Comparison of ENCODE assay signal across 29 mouse cellular contexts in genomic region chr11:33820876-33821275, GRCm38 (mm10).
DNase-seq lines count a peak whose midpoint lies in the region; ATAC-seq lines count a peak whose summit lies in the region.
"Had no signal": no experiment of that assay in that cellular context is flagged by ENCODE, and none has a peak within 500 bp of the region (broad histone marks: within the 10 kb centered on the region; RNA-seq: fewer than 3 reads in every experiment).

No protein-coding gene starts in this region.

- H3K27me3 ChIP-seq in forebrain, embryonic 15.5 days = no peaks in the 10 kb centered on the region
- no peaks in the 10 kb centered on the region for H3K27me3 ChIP-seq in forebrain, embryonic 13.5 days
- no peaks in the 10 kb centered on the region for H3K27me3 ChIP-seq in midbrain, embryonic 10.5 days (ENCODE audit: low read depth, poor library complexity, severe bottlenecking)
- H3K27me3 ChIP-seq: kidney, embryonic 15.5 days; midbrain, embryonic 12.5 days; stomach, embryonic 15.5 days had no signal

- 0 out of 2 replicates have a peak overlapping the region, but pooled peaks have one; percentile 31 for H3K27ac ChIP-seq in forebrain, embryonic 15.5 days (replicated peaks)
- H3K27ac ChIP-seq in forebrain, embryonic 13.5 days = no peak overlapping the region
- no peak overlapping the region for H3K27ac ChIP-seq in midbrain, embryonic 10.5 days (replicated peaks)
- H3K27ac ChIP-seq: heart, embryonic 10.5 days; heart, embryonic 15.5 days; hindbrain, embryonic 12.5 days; kidney, embryonic 15.5 days; left cerebral cortex, adult 2 months; liver, embryonic 12.5 days; midbrain, embryonic 12.5 days; stomach, embryonic 15.5 days had no signal

- no peaks in the 10 kb centered on the region for H3K36me3 ChIP-seq in forebrain, embryonic 15.5 days
- H3K36me3 ChIP-seq in forebrain, embryonic 13.5 days (ENCODE audit: poor library complexity, severe bottlenecking) = no peaks in the 10 kb centered on the region
- H3K36me3 ChIP-seq in midbrain, embryonic 10.5 days = no peaks in the 10 kb centered on the region
- H3K36me3 ChIP-seq: G1E; heart, embryonic 10.5 days; heart, embryonic 15.5 days; hindbrain, embryonic 12.5 days; kidney, embryonic 15.5 days; liver, embryonic 12.5 days; midbrain, embryonic 12.5 days; stomach, embryonic 15.5 days had no signal

- H3K4me3 ChIP-seq in forebrain, embryonic 15.5 days = no peak overlapping the region
- no peak overlapping the region for H3K4me3 ChIP-seq in forebrain, embryonic 13.5 days
- H3K4me3 ChIP-seq in midbrain, embryonic 10.5 days = no peak overlapping the region
- H3K4me3 ChIP-seq: erythroblast, embryonic 14.5 days; heart, embryonic 10.5 days; heart, embryonic 15.5 days; hindbrain, embryonic 12.5 days; kidney, embryonic 15.5 days; left cerebral cortex, adult 2 months; liver, embryonic 12.5 days; midbrain, embryonic 12.5 days; myocyte; stomach, embryonic 15.5 days had no signal

- 74% methylated on average over 7 of the region's 7 CpGs for WGBS in forebrain, embryonic 15.5 days
- 85% methylated on average over 7 of the region's 7 CpGs for WGBS in forebrain, embryonic 13.5 days
- WGBS in midbrain, embryonic 10.5 days = 91% methylated on average over 7 of the region's 7 CpGs

- no peak overlapping the region for H3K9ac ChIP-seq in forebrain, embryonic 15.5 days (replicated peaks)
- H3K9ac ChIP-seq in forebrain, embryonic 13.5 days = no peak overlapping the region
- H3K9ac ChIP-seq: heart, embryonic 15.5 days; hindbrain, embryonic 12.5 days; kidney, embryonic 15.5 days; liver, embryonic 12.5 days; liver, postnatal 0 days; midbrain, embryonic 12.5 days; stomach, embryonic 15.5 days had no signal

- DNase-seq in cerebellum, adult 11 months = peak; percentile 82
- DNase-seq in cerebellum, adult 9-10 months = peak; percentile 91
- DNase-seq in cerebellum, postnatal 36 days = peak; percentile 85
- no peak for DNase-seq in midbrain, embryonic 10.5 days (ENCODE audit: low spot score)
- DNase-seq in thymus, postnatal 4 days = no peak
- DNase-seq in testis, postnatal 14 days (ENCODE audit: low spot score) = no peak
- DNase-seq: adrenal gland, adult 8-10 months; gastrocnemius, postnatal 25 days; heart, adult 11 months; kidney, adult 11 months; kidney, postnatal 25 days; liver, postnatal 0 days; lung, postnatal 36 days; retina, postnatal 1 day; right cerebral cortex, postnatal 14 days; thymus, postnatal 14 days had no signal

- H3K4me2 ChIP-seq in forebrain, embryonic 15.5 days (replicated peaks) = no peak overlapping the region
- no peak overlapping the region for H3K4me2 ChIP-seq in forebrain, embryonic 13.5 days
- H3K4me2 ChIP-seq: heart, embryonic 15.5 days; hindbrain, embryonic 12.5 days; kidney, embryonic 15.5 days; liver, embryonic 12.5 days; midbrain, embryonic 12.5 days; stomach, embryonic 15.5 days had no signal

- no peaks in the 10 kb centered on the region for H3K9me3 ChIP-seq in forebrain, embryonic 15.5 days
- no peaks in the 10 kb centered on the region for H3K9me3 ChIP-seq in forebrain, embryonic 13.5 days (replicated peaks)
- no peaks in the 10 kb centered on the region for H3K9me3 ChIP-seq in midbrain, embryonic 10.5 days (replicated peaks)
- H3K9me3 ChIP-seq: heart, embryonic 10.5 days; heart, embryonic 15.5 days; hindbrain, embryonic 12.5 days; kidney, embryonic 15.5 days; liver, embryonic 12.5 days; midbrain, embryonic 12.5 days; stomach, embryonic 15.5 days had no signal

- no peak for ATAC-seq in forebrain, embryonic 15.5 days (replicated peaks)
- no peak for ATAC-seq in forebrain, embryonic 13.5 days
- ATAC-seq: liver, embryonic 12.5 days; liver, postnatal 0 days had no signal

- H3K4me1 ChIP-seq in forebrain, embryonic 15.5 days = peaks cover 21% of the 10 kb centered on the region; the same call in 1 of the 2 replicates
- peaks cover 25% of the 10 kb centered on the region for H3K4me1 ChIP-seq in forebrain, embryonic 13.5 days
- H3K4me1 ChIP-seq in midbrain, embryonic 10.5 days = peaks cover 26% of the 10 kb centered on the region
- H3K4me1 ChIP-seq: liver, embryonic 12.5 days had no signal

Comparison
In these comparisons a context has a peak if more than half of its experiments do, and no peak if none do; other contexts are left out.
1. DNase-seq: peak in cerebellum, adult 11 months (single experiment), cerebellum, adult 9-10 months (single experiment) and cerebellum, postnatal 36 days (2 of 2); none in midbrain, embryonic 10.5 days (single experiment), thymus, postnatal 4 days (single experiment) and testis, postnatal 14 days (single experiment).